Mouse (Mus musculus): Measurements from ENCODE around the gene Trpc6.

DNA sequence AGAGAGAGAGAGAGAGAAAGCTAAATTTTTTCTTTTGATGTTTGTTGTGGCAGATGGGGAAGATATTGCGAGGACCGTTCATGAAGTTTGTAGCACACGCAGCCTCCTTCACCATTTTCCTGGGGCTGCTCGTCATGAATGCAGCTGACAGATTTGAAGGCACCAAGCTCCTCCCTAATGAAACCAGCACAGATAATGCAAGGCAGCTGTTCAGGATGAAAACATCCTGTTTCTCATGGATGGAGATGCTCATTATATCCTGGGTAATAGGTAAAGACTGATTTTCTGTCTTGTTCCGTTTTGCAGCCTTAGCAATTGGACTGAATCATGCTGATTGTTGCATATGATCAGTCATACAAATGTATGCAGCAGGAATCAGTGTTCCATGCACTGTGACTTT lies 99.5 kb downstream of the Trpc6 start:
- TF ChIP-seq POLR2A (IDR thresholded peaks at IDR 0.05; ENCODE audit: borderline replicate concordance, extremely low read depth, low read depth, low read length) (no peak), CTCF (IDR thresholded peaks at IDR 0.05; ENCODE audit: insufficient read depth, low read length) (no peak)

Data from lung, adult 2 months (tissue).